Mouse (Mus musculus): ENCODE measurements around the gene Flt1.
A peak's percentile ranks its signal among the peaks of the same experiment; 100 is the strongest.

Gene Flt1

DNA sequence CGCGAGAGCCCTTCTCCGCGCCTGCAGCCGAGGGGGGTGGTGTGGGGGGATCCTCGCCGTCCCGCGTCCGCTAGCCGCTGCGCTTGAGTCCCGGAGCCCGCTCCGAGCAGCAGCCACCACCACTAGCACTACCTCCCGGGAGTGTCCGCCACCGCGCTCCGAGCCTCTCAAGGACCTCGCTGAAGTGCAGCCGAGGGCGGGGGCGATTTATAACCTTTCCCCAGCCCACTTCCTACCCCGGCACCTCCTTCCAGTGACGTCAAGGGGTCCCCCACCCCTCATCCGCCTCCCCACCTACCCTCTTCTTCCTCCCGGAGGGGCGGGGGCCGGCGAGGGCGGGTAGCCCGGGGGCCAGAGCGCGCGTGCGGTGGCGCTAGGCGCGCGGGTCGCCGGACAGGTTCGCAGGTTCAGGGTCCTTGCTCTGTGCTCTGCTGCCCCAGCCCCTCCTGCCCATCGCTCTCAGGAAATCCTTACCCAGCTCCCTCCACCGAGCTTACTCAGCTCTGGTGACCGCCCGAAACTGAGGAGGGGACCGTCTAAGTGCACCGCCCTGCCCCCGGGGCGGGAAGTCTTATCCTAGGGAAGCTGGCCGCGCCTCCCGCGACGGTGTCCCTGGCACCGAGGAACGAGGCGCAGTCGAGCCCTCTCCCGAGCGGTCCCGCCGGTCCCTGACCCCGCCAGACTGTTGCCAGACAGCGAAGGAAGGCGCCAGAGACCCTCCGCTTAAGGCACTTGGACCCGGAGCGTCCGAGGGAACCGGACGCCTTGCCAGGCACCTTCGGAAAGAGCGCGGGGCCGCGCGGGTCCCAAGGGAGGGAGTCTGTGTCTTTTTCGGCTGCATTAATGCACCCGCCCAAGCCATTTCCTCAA is at the start of gene Flt1:
Flt1 (minus strand) TSS at position 181 of the 870 bp plus-strand sequence.
- DNase-seq (ENCODE audit: low read depth), result no peak

DNA sequence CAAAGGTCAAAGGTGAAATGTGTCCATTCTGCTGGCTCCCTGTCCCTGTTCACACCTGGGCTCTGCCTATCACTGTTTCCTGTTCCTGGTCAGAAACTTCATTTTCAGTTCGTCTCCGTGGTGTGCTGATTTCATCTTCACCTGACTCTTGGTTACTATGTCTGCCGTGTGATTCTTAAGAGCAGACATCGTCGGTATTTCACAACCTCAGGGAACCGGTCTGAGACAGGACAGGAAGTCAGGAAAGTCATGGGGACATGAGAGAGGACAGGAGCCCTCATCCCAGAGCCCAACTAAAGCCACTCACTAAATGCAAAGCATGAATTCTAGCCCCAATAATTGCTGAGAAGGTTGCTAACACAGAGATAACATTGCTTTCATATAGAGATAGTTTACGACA is 49.4 kb upstream of the Flt1 start:
- DNase-seq (ENCODE audit: low read depth), result no peak

DNA sequence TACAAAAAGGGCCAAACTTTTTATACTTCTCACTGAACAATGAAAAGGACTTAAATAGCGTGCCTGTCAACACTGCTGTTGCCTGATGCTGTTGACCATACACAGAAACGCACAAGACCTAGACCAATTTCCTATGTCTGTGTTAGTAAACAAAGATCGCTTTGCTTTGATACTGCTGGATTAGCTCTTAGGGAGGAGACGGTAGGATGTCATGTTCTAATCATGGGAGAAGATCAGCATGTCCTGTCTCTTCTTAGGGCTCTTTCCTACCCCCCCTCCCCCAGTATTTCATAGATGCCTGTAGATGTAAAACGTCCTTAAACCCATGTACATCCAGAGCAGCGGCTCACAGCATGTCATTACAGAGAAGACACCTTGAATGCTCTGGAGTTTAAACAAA is 44.1 kb upstream of the Flt1 start:
- no peak for DNase-seq (ENCODE audit: low read depth)

DNA sequence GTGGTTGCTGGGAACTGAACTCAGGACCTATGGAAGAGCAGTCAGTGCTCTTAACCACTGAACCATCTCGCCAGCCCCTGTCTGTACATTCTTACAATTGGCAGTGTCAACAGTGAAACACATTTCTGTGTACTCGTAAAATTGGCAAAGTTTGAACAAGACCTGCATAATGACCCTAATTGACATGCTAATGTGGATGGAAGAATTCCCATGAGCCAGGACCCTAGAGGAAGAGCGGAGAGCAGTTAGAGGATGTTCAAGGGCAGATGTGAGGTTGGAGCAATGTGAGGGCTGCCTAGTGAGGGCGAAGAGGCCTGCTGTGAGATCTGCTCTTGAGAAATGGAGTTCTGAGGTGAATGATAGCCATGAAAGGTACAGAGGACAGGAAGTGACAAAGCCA is 38.2 kb upstream of the Flt1 start:
- no peak for DNase-seq (ENCODE audit: low read depth)

DNA sequence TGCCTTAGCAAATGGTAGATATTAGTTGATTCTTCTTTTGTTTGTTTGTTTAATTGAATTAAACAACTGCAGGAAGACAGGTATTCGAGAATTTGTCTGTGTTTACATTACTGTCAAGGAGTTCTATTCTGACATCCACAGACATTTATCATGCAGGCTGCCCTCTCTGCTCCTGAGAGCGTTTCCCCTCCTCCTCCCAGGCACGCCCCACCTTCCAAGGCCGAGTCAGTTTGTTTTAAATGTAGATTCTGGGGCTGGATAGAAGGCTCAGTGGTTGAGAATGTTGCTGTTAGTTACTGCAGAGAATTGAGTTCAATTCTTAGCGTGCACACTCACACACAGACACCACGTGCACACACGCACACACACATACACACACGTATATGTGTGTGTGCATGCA is 36.2 kb upstream of the Flt1 start:
- DNase-seq (ENCODE audit: low read depth), result no peak

DNA sequence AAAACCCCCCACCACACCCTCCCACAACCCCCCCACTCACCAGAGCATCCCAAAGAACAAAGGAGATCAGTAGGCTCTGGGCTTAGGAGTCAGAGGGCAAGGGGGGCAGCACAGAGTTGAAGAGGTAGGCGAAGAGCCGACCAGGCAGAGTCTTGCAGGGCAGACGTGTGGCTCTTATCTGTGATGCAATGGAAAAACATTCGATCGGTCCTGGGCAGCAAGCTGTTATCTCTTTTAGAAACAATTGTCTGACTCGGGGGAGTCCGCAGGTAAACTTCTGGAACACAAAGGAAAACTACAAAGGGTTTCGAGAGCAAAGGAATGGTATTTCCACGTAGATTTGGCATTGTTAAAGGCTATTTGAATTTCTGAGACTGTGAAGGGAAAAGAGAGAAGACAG is 35.5 kb upstream of the Flt1 start:
- no peak for DNase-seq (ENCODE audit: low read depth)

DNA sequence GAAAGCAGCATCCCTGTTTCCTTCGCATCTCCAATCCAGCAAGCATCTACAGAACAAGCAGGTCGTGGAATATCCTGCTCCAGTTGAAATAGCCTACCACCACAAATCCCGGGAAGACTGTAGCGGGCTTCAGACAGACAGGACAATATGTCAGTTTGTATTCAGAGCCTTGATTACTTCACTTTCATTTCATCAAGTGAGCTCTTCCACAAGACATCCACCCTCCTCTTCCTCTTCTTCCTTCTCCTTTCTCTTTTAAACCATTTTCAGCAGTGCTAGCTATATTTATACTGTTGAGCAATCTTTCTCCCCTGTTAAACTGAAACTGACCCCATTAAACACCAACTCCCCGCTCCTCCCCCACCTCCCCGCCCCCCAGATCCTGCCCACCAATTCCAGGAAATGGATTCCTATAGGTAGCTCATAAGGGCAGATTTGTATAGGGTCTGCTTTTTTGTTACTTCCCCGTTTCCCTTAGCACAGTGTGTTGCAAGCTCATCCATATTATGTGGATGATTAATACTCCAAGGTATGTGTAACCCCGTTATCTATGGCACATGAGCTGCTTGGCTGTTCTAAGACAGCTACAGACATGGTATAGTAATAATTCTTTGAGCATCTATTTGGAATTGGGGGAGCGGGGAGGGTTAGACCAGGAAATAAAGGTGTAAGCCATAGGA is 33.0 kb upstream of the Flt1 start:
- no peak for DNase-seq (ENCODE audit: low read depth)

DNA sequence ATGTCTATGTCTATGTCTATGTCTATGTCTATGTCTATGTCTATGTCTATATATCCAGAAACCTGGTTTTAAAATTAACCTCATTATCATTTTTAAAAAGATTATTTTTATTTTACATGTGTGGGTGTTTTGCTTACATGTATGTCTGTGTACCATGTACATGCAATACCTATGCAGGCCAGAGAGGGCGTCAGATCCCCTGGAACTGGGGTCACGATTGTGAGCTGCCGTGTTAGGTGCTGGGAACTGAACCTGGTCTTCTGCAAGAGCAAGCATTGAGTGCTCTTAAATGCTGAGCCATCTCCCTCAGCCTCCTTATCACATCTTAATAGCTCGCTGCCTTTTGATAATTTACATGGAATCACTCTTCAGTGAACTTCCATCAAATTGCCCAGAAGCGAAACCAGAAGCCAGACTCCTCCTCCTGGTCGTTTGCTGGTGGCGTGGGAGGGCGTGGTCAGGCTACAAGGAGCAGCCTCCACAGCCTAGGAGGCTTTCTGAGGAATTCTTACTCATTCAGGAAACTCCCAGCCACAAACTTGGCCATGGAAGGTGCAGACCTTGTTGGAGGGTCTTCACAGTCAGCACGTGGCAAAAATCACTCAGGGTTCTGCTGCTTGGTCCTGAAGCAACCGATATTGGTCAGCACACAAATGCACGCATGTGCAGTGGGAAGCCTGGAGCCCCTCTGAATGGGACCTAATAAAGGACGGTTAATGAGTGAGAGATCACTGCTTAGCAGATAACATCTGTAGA is 32.2 kb upstream of the Flt1 start:
- DNase-seq (ENCODE audit: low read depth), result no peak

DNA sequence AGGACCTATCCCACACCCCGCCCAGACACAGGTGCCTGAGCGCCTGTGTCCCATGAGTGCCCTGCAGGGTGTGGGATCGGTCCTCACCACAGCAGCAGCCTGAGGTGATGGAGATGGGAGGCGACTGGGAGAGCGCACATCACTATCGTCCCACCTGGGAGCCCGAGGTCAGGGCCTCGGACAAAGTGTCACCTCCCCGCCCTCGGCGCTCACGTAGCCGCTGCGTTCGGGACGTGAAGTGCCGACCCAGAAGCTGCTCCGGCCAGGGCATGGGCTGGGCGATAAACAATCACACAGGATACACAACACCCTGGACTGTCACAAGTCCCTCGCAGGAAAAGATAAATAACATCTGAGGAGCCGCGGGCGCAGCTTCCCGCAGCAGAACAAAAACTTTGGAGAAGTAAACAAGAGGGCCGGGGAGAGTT is 27.1 kb upstream of the Flt1 start:
- no peak for DNase-seq (ENCODE audit: low read depth)

DNA sequence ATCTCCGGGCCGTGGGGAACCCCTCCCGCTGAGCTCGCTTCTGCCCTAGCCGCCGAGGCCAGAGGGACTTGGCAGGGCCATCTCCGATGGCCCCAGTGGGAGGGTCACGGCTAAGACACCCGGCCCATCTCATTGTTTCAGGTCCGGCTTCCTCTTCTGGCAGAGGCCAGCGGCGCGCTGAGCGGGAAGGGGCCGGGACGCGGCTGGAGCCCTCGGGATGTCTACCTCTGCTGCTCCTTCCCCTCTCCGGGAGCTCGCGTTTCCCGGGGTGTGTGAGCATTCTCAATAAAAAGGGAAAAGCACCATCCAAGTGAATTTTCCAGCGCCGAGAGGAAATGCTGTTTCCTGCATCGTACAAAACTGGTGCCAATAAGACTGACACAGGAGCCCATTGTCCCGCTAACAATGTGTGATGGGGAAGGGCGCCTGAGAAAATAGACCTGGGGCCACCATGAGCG is 25.9 kb upstream of the Flt1 start:
- no peak for DNase-seq (ENCODE audit: low read depth)

DNA sequence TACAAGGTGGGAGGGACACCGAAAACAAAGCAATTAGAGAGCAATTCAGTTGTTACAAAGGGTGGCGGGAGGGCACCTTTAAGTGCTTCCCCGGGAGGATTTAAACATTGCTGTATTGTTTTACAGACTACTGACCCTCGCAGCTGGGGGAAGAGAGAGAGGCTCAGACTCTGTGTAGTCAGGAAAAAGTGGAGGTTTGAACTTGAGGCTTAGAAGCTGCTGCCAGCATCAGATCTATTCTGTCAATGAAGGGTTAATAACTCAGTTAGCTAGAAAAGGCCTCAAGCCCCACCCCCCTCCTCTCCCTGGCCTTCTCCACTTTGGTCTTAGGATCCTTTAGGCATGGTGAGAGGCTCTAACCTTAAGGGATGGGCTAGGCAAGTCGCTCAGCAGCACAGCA is 24.2 kb upstream of the Flt1 start:
- no peak for DNase-seq (ENCODE audit: low read depth)

DNA sequence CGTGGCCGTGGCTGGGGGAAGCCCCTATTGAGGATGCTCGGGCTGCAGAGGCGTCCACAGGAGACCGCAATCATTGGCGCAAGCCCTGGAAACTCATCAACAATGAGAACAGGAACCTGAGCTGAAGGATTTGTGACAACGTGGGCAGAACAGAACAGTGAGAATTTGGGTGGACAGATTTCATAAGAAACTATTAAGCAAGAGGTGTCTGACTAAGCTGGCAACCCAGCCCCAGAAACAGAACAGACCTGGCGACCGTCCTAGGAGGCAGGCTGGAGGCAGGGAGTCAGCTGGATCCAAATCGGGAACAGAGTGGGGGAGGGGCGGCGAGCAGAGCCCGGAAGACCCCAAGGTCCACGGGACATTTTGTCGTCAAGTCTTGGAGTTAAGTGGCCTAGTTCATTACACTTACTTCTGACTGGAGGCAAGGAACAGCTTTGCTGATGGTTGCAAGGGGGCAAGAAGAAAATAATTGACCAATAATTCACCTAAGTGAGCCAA is 22.3 kb upstream of the Flt1 start:
- DNase-seq (ENCODE audit: low read depth), result peak; percentile 42

DNA sequence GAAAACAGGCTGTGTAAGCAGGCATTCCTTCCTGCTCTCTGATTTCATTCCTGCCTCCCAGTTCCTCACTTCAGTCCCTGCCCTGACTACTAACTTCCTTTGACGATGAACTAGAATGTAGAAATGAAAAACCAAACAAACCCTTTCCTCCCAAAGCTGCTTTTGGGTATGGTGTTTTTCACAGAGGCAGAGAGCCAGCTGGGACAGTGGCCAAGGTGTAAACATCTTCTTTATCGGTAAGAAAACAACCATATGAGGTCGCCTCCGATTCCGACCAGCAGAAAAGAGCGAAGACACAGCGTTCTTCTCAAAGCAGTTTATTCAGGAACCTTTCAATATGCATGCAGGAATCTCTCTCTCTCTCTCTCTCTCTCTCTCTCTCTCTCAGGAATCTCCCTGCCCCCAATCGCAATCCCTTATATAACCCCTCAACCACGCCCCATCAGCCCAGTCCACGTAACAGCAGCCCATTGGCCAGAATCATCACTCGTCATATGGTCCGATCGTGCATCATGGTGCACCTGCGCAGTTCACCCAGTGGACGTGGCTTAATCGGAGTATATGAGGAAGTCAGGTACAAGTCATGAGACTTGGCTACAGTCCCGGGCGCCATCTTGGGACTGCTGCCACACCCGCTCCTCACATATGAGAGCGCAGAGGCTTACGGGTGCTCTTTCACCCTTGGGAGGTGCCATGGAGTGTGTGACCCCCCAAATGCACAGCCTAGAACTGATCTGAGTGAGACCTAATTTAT is 19.3 kb upstream of the Flt1 start:
- no peak for DNase-seq (ENCODE audit: low read depth)

DNA sequence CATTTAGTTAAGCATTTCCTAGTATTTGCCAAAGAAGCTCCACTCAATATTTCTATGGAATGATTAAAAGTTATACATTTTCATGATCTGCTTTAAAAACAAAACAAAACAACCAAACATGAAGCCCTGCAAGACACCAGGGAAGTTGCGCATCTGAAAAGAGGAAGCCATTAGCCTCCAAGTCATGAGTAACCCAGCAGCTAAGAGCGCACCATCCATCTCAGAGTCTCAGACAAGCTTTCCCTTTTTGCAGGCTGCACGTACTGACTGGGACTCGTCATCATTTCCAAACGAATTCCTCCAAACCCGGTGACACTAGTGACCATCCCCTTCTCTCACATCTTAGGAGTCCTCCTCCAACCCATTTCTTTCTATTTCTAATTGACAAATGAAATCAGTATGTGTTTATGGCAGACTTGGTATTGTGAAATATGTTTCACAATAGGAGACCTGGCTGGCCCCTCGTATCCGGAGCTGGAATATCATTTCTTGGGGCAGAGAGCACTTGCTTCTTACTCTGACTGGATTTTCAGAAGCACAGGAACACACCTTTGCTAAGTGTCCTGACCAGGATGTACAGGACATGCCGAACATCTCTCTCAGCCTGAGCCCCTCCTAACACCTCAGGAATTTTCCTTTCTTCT is 16.8 kb upstream of the Flt1 start:
- no peak for DNase-seq (ENCODE audit: low read depth)

DNA sequence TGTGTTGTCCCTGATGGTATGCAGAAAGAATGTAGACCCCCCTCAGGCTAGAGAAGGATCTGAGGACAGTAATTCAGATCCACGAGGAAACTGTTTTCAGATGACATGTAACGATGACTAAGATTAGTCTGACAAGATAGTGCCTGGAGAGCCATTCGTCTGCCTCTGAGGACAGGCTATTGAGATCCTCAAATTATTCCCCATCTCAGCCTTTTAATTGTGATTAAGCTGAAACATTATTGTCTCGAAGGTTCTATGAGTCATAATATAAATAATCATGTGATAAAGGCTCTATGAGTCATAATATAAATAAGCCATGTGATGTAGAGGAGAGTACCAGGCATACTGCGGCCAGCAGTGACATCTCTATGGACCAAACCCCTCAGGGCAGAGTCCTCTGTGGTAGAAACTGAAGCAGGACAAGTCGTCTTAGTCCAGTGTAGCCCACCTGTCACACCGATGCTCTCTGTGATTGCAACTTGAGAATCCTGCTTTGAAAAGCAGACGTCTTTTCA is 11.0 kb upstream of the Flt1 start:
- DNase-seq (ENCODE audit: low read depth), result no peak

DNA sequence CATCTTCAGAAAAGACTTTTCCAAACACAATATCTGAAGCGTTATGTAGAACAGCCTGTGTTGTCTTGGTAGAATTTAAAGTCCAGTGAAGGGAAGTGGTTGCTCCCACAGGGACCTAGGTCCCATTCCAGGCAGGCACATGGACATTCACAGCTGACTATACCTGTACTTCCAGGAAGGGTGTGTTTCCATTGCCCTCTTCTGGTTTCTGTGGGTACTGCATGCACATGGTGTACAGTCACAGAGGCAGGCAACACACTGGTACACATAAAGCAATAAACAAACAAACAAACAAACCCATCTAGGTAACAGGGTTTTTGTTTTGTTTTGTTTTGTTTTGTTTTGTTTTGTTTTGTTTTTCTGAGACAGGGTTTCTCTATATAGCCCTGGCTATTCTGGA is 7.9 kb upstream of the Flt1 start:
- DNase-seq (ENCODE audit: low read depth), result no peak

DNA sequence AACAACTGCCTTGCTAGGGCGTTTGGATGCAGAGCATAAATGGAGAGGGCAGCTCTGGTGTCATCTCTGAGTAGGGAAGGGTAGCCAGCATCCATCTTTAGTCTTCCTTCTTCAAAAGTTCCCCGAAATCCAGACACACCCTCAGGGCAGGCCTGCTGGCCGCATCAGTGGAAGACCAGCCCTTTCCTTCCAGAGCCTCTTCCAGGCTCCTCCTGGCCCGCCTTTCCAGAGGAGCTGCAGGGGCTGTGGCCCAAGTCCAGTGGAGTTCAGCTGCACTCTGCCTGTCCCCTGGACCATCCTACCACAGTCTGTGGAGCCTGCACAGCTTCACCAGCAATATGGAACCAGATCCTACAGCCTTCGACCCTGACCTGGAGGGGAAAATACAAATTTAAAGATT is 7.1 kb upstream of the Flt1 start:
- DNase-seq (ENCODE audit: low read depth), result no peak

DNA sequence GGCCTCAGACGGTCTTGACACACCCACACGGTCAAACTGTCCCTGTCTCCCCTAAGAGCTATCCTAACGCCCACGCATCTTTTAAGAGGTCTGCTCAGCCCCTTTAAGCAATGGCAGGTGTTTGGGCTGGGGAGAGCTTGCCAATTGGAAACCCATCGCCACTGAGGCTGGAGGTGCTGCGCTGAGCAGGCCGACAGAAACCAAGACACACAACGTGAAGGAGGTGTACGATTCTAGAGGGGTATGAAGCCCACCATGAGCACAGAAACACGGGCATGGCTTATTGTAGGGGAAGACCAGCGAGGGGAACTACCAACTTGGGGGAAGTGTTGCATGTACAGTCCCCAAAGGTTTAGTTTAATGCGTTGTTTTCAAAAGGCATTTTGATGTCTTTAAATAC is 1.7 kb upstream of the Flt1 start:
- no peak for DNase-seq (ENCODE audit: low read depth)

DNA sequence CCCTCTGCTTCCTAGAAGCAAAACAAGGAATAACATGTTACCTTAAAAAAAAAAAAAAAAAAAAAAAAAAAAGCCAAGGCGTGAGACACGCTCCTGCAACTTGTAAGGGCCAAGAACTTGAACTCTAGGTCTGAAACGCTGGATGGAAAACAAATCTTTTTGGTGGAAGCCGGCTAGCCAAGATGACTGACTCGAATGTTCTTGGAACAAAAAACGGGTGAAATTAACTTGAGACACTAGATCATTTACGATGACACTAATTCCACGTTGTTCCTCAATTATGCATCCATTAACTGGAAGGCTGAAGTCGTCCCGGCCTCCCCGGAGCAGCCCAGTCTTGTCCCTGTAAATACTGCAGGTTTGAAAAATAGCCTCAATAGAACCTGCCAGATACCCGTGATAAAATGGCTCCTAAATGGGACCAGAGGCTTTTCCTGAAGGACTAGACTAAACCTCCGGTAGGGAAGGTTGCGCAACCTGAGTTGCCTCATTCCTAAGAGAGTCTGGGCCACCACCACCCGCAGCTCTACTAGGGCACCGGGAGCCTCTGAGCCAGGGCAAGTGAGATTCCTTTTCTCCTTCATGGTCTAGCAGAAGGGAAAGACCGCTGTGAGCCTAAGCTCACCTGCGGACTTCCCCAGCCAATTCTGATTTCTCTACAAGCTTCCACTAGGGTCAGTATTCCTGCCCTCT is 1.0 kb upstream of the Flt1 start:
- DNase-seq (ENCODE audit: low read depth), result no peak

Data from c-Kit-positive CD71-negative TER-119-negative erythroid progenitor cells, embryonic 14.5 days (primary cell).